Mouse (Mus musculus): ENCODE data around the gene Calhm5. TPM values are rescaled to one million over a fixed set of nuclear protein-coding genes. Genes with fewer than 3 reads are reported as not detected.

Calhm5 gene
- not detected in 2 replicates for polyA plus RNA-seq (2011; ENCODE audit: insufficient read depth, insufficient read length, low replicate concordance, missing spikeins)

GRCm38 (mm10) chr10:34096418-34096883, at the start of gene Calhm5:
Calhm5 (minus strand) TSS chr10:34096519.
- 3% methylated on average over 9 of the region's 9 CpGs for WGBS
- no peak within 1 kb of the TSS for H3K4me3 ChIP-seq (replicated peaks; ENCODE audit: control insufficient read depth, low read depth, low read length)
- TF ChIP-seq CTCF (IDR thresholded peaks at IDR 0.05; ENCODE audit: control insufficient read depth, insufficient read depth, low read length) (no peak), POLR2A (IDR thresholded peaks at IDR 0.05; ENCODE audit: borderline replicate concordance, control insufficient read depth, low read depth, low read length) (no peak)
- H3K4me1 ChIP-seq (ENCODE audit: control insufficient read depth, insufficient read depth, low read length), result no peaks in the 10 kb centered on the region
- H3K27ac ChIP-seq (ENCODE audit: control insufficient read depth, insufficient read depth, low read depth, low read length, poor library complexity), result no peak within 1 kb of the TSS

- H3K4me3 ChIP-seq (replicated peaks; ENCODE audit: control insufficient read depth, low read depth, low read length), result no peak overlapping the region
- H3K4me1 ChIP-seq (ENCODE audit: control insufficient read depth, insufficient read depth, low read length), result no peaks in the 10 kb centered on the region; the same call in 1 of the 2 replicates
- TF ChIP-seq CTCF (IDR thresholded peaks at IDR 0.05; ENCODE audit: control insufficient read depth, insufficient read depth, low read length), result no peak
- no peak for TF ChIP-seq POLR2A (IDR thresholded peaks at IDR 0.05; ENCODE audit: borderline replicate concordance, control insufficient read depth, low read depth, low read length)
- WGBS, result 87% methylated on average over 2 of the region's 2 CpGs
- no peak overlapping the region for H3K27ac ChIP-seq (ENCODE audit: control insufficient read depth, insufficient read depth, low read depth, low read length, poor library complexity)
These were observed 45.4 kb upstream of the Calhm5 start for GRCm38 (mm10) chr10:34141693-34142092.

GRCm38 (mm10) chr10:34139768-34140167, 43.4 kb upstream of the Calhm5 start:
- no peaks in the 10 kb centered on the region; the same call in 1 of the 2 replicates for H3K4me1 ChIP-seq (ENCODE audit: control insufficient read depth, insufficient read depth, low read length)
- no peak overlapping the region; the same call in 1 of the 2 replicates for H3K27ac ChIP-seq (ENCODE audit: control insufficient read depth, insufficient read depth, low read depth, low read length, poor library complexity)
- no peak overlapping the region for H3K4me3 ChIP-seq (replicated peaks; ENCODE audit: control insufficient read depth, low read depth, low read length)
- TF ChIP-seq CTCF (IDR thresholded peaks at IDR 0.05; ENCODE audit: control insufficient read depth, insufficient read depth, low read length) (no peak), POLR2A (IDR thresholded peaks at IDR 0.05; ENCODE audit: borderline replicate concordance, control insufficient read depth, low read depth, low read length) (no peak)
- WGBS, result 38% methylated on average over 4 of the region's 4 CpGs

GRCm38 (mm10) chr10:34138027-34138426, 41.7 kb upstream of the Calhm5 start:
- Histone ChIP-seq H3K4me3 (replicated peaks; ENCODE audit: control insufficient read depth, low read depth, low read length) (no peak overlapping the region), H3K27ac (ENCODE audit: control insufficient read depth, insufficient read depth, low read depth, low read length, poor library complexity) (no peak overlapping the region), H3K4me1 (ENCODE audit: control insufficient read depth, insufficient read depth, low read length) (no peaks in the 10 kb centered on the region; the same call in 1 of the 2 replicates)
- TF ChIP-seq CTCF (IDR thresholded peaks at IDR 0.05; ENCODE audit: control insufficient read depth, insufficient read depth, low read length) (no peak), POLR2A (IDR thresholded peaks at IDR 0.05; ENCODE audit: borderline replicate concordance, control insufficient read depth, low read depth, low read length) (no peak)
- WGBS, result 38% methylated on average over 6 of the region's 6 CpGs

- TF ChIP-seq CTCF (IDR thresholded peaks at IDR 0.05; ENCODE audit: control insufficient read depth, insufficient read depth, low read length), result no peak
- TF ChIP-seq POLR2A (IDR thresholded peaks at IDR 0.05; ENCODE audit: borderline replicate concordance, control insufficient read depth, low read depth, low read length), result no peak
- H3K4me1 ChIP-seq (ENCODE audit: control insufficient read depth, insufficient read depth, low read length), result no peaks in the 10 kb centered on the region; the same call in 1 of the 2 replicates
- no peak overlapping the region for H3K27ac ChIP-seq (ENCODE audit: control insufficient read depth, insufficient read depth, low read depth, low read length, poor library complexity)
- 82% methylated on average over 6 of the region's 6 CpGs for WGBS
- H3K4me3 ChIP-seq (replicated peaks; ENCODE audit: control insufficient read depth, low read depth, low read length), result no peak overlapping the region
These were observed 40.1 kb upstream of the Calhm5 start for GRCm38 (mm10) chr10:34136432-34136831.

GRCm38 (mm10) chr10:34131356-34131755, 35.0 kb upstream of the Calhm5 start:
- H3K4me3 ChIP-seq (replicated peaks; ENCODE audit: control insufficient read depth, low read depth, low read length), result no peak overlapping the region
- peaks cover 1% of the 10 kb centered on the region for H3K4me1 ChIP-seq (ENCODE audit: control insufficient read depth, insufficient read depth, low read length)
- no peak overlapping the region for H3K27ac ChIP-seq (ENCODE audit: control insufficient read depth, insufficient read depth, low read depth, low read length, poor library complexity)
- 2% methylated on average over 2 of the region's 2 CpGs for WGBS
- no peak for TF ChIP-seq CTCF (IDR thresholded peaks at IDR 0.05; ENCODE audit: control insufficient read depth, insufficient read depth, low read length)
- no peak for TF ChIP-seq POLR2A (IDR thresholded peaks at IDR 0.05; ENCODE audit: borderline replicate concordance, control insufficient read depth, low read depth, low read length)

GRCm38 (mm10) chr10:34128391-34128790, 32.1 kb upstream of the Calhm5 start:
- 36% methylated on average over 6 of the region's 6 CpGs for WGBS
- Histone ChIP-seq H3K4me1 (ENCODE audit: control insufficient read depth, insufficient read depth, low read length) (peaks cover 1% of the 10 kb centered on the region), H3K27ac (ENCODE audit: control insufficient read depth, insufficient read depth, low read depth, low read length, poor library complexity) (peak overlapping the region; percentile 32; the same call in 1 of the 2 replicates), H3K4me3 (replicated peaks; ENCODE audit: control insufficient read depth, low read depth, low read length) (no peak overlapping the region)
- TF ChIP-seq POLR2A (IDR thresholded peaks at IDR 0.05; ENCODE audit: borderline replicate concordance, control insufficient read depth, low read depth, low read length), result no peak

GRCm38 (mm10) chr10:34127392-34128378, 31.4 kb upstream of the Calhm5 start, which contains the start of gene Calhm6:
Calhm6 (minus strand) TSS chr10:34127984.
- WGBS, result 4% methylated on average over 44 of the region's 44 CpGs
- Histone ChIP-seq H3K4me3 (replicated peaks; ENCODE audit: control insufficient read depth, low read depth, low read length) (peak within 1 kb of the TSS; percentile 93), H3K4me1 (ENCODE audit: control insufficient read depth, insufficient read depth, low read length) (peaks cover 1% of the 10 kb centered on the region), H3K27ac (ENCODE audit: control insufficient read depth, insufficient read depth, low read depth, low read length, poor library complexity) (peak within 1 kb of the TSS; percentile 73)
- no peak for TF ChIP-seq CTCF (IDR thresholded peaks at IDR 0.05; ENCODE audit: control insufficient read depth, insufficient read depth, low read length)
- TF ChIP-seq POLR2A (IDR thresholded peaks at IDR 0.05; ENCODE audit: borderline replicate concordance, control insufficient read depth, low read depth, low read length), result 0 out of 2 replicates have a peak, but pooled peaks have one; percentile 30

All from bone marrow, adult 2 months (tissue).